Mouse (Mus musculus): ENCODE results near the gene Prkce.
A peak's percentile ranks its signal among the peaks of the same experiment; 100 is the strongest.

Gene Prkce

GRCm38 (mm10) chr17:86415989-86416388 is 248.4 kb downstream of the Prkce start:
- no peak for DNase-seq (ENCODE audit: low spot score)

GRCm38 (mm10) chr17:86418334-86418733 is 250.7 kb downstream of the Prkce start:
- no peak for DNase-seq (ENCODE audit: low spot score)

DNA sequence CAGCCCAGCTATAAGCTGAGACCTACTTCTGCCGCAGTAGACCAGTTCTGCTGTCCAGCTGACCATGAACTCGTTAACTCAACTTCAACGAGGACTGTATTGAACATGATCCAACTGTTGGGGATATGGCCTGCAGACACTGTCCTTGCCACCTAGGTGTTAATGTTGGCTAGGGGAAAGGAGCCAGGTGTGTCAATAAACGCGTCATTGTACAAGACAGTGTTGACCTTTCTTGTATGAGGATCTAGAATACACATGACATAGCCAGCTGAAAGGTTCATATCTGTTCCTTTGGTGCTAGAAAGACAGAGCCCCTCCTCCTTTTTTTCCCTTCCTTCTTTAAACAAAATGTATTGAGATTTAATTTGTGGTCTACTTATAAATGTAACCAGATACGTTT is 251.6 kb downstream of the Prkce start:
- DNase-seq (ENCODE audit: low spot score) = no peak

- DNase-seq (ENCODE audit: low spot score) = no peak
Observed at GRCm38 (mm10) chr17:86420646-86421338, 253.2 kb downstream of the Prkce start.

DNA sequence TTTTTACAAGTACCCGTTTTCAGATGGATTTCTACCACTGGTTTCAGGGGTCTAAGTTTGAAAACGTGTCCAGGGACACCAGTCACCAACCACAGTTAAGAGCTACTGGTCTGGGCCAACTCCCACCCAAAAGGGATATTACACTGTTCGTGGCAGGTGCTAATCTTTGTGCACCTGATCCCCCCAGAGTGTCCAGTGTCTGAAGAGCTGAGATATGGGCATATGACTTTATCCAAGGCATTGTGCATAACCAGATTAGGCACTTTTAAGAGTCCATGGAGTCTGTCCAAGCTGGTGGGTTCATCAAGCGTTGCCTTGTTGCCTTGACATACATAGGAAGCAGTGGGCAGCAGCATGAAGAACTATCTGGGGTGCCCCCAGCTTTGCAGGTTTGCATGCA is 254.4 kb downstream of the Prkce start:
- DNase-seq (ENCODE audit: low spot score) = no peak

- DNase-seq (ENCODE audit: low spot score) = no peak
Observed at GRCm38 (mm10) chr17:86429877-86430276, 262.3 kb downstream of the Prkce start.

DNA sequence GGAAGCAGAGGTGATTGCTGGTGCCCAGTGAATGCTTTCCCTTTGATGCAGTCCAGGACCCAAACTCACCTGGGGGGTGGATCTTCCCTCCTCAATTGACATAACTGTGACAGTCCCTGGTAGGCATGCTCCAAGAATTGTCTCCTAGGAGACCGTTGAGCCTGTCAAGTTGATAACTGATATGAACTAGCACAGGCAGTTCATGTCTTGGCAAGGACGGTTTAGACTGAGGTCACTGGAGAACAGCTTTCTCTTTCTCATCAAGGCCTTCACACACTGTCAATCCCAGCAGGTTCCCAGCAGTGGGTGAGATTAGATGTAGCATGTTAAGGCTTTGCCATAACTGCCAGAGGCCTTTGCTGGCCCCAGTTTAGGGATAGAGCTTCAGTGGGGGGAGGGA is 265.5 kb downstream of the Prkce start:
- DNase-seq (ENCODE audit: low spot score) = no peak

GRCm38 (mm10) chr17:86433813-86434212 is 266.2 kb downstream of the Prkce start:
- DNase-seq (ENCODE audit: low spot score) = no peak

GRCm38 (mm10) chr17:86434781-86435180 is 267.2 kb downstream of the Prkce start:
- DNase-seq (ENCODE audit: low spot score) = no peak

GRCm38 (mm10) chr17:86435570-86435969 is 268.0 kb downstream of the Prkce start:
- no peak for DNase-seq (ENCODE audit: low spot score)

GRCm38 (mm10) chr17:86435984-86436383 is 268.4 kb downstream of the Prkce start:
- no peak for DNase-seq (ENCODE audit: low spot score)

GRCm38 (mm10) chr17:86436583-86437370 is 269.2 kb downstream of the Prkce start:
- no peak for DNase-seq (ENCODE audit: low spot score)

DNA sequence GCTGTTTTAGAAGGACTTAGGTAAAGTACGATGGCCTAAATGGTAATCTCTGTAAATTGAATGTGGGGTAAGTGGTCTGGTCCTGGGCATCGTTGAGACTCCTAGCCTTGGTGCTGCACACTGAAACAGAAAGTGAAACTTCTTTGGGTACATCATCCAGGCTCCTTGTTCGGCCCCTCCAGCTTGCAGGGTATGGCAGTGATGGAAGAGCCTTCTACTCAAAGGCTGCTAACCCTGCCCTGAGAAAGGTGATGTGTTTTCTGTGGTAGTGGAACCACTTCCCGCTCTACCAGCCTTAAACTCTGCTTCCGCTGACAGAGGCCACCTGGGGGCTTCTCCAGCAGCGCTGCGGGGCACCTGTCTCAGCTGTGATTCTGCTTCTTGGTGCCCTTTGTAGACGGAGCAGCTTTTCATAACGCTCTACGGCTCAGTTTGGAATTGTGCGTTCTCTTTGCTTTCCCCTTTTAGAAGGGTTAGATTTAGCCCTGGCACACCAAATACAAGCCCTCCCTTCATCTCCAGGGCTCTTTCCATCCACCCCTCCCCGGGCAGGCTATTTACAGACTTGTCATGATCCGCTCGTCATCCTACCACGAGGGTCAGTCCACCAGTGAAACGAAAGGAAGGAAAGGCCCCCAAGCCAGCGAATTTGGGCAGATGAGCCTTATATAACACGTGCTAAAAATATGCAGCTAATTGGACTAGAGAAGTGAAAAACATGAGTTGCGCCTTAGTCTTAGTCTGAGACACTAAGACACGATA is 270.1 kb downstream of the Prkce start:
- DNase-seq (ENCODE audit: low spot score) = no peak

- no peak for DNase-seq (ENCODE audit: low spot score)
Observed at GRCm38 (mm10) chr17:86438278-86438661, 270.7 kb downstream of the Prkce start.

DNA sequence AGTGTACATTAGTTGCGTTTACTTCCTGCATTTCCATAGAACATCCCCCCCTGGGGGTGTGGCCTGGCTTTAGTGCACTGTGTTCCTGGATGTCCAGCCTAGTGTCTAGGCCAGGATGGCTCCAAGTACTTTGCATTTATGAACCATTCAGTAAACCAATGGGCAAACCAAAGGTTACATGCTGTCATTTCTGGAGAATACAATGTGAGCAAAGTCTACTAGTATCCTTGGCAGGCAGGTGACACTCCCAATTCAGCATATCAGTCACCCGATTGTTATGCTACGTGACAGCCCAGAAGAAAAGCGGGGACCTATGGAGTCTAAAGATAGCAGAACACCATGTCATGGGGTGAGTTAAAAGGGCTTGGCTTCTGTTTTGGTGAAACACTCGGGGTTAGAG is 271.2 kb downstream of the Prkce start:
- no peak for DNase-seq (ENCODE audit: low spot score)

GRCm38 (mm10) chr17:86441098-86441497 is 273.5 kb downstream of the Prkce start:
- DNase-seq (ENCODE audit: low spot score) = peak; percentile 63

DNA sequence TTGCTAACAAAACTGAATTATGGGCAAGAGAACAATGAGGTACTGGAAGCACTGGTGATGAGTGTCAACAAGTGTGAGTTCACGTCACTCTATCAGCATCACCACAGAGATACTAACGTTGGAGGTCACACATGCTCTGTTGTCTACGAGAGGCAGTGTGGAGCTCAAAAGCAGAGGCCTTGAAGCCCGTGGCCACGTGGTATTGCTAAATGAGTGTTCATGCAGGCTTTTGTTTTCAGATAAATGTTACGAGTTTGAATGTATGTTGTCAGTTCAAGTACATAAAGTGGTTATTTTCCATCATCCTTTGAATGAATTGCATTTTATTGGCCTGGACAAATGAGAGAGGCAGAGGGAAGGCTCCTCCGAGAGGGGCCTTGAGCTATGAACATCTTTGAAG is 276.3 kb downstream of the Prkce start:
- DNase-seq (ENCODE audit: low spot score) = no peak

DNA sequence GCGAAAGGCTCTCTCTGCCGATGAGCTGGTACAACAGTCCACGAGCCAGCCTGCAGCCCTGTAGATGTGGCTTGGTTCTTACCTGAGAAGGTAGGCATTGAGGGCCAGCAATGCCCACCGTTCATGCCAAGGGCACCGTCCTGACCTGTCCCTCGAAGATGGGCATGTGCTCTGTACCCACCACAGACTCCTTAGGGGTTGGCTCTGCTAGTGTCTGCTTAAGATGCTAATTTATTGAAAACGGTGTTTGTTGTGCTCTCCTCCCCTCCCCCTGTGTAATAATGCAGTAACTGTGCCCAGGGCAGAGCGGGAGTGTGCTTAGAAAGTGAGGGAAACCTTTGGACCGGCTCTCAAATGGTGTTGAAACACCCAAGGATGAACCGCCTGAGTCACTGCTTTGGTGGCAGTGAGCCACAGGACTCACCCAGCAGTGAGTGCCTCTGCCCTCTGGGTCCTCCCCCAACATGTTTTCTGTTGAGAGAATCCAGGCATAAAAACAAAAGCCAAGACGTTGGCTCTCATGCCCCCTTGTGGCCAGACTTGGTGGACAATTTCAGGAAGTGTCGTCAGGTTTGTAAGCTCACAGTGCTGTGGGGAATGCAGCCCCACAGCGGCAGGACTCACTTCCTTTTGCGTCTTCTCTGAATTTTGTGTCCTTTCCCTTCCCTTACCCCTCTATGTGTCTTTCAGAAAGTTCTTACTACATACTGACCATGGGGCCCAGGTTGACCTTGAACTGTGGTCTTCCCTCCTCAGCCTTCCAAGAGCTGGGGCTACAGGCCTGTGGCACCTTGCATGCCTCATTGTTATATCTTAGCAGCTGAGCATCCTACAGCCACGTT is 277.2 kb downstream of the Prkce start:
- peak; percentile 86 for DNase-seq (ENCODE audit: low spot score)

DNA sequence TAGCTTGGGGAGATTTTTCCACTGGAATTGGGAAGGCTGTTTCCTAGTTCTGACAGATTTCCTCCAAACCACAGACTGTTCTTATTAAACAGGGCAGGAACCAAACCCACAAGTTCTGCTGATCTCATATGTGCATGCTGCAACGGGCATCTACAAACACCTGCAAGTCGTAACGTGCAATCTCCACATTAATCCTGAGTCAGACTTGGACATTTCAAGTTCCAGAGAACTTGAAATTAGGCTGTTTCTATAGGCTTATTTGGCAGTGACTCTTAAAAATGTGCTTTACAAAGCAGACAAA is 277.8 kb downstream of the Prkce start:
- DNase-seq (ENCODE audit: low spot score) = no peak

GRCm38 (mm10) chr17:86445900-86446299 is 278.3 kb downstream of the Prkce start:
- DNase-seq (ENCODE audit: low spot score) = no peak

GRCm38 (mm10) chr17:86447101-86447598 is 279.6 kb downstream of the Prkce start:
- DNase-seq (ENCODE audit: low spot score) = no peak

DNA sequence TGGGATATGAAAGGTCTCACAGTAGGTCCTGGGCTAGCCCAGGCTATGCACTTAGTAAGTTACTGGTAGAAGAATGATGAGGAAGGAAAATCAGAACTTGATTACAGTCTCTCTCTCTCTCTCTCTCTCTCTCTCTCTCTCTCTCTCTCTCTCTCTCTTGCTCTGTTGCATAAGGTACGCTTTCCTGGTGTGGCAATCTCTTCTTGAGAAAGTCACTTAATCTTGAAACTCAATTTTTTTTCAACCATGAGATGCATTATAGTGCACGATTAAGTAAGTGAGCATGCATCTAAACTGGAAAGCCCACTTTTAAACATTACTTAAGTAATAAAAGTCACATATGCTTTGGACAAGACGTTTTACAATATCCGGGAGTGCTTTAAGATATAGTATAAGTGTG is 285.3 kb downstream of the Prkce start:
- no peak for DNase-seq (ENCODE audit: low spot score)

All from yolk sac, embryonic 10.5 days (tissue).